Mouse (Mus musculus): ENCODE measurements around the gene Dnah5.

GRCm38 (mm10) chr15:28204626-28205025 is 1.1 kb downstream of the Dnah5 start:
- TF ChIP-seq CTCF (IDR thresholded peaks at IDR 0.05; ENCODE audit: low read depth, low read length), result no peak
- no peak for TF ChIP-seq POLR2A (IDR thresholded peaks at IDR 0.05; ENCODE audit: borderline replicate concordance, low read depth, low read length)

All from bone marrow macrophage, adult 2 months (primary cell).